In genomic region chr7:141770988-141771387, GRCm38 (mm10) we compare ENCODE assay signal across 16 mouse cellular contexts. TPM values are rescaled to one million over a fixed set of nuclear protein-coding genes. Genes with fewer than 3 reads are reported as not detected.
DNase-seq lines count a peak whose midpoint lies in the region; ATAC-seq lines count a peak whose summit lies in the region.
"Had no signal": no experiment of that assay in that cellular context is flagged by ENCODE, and none has a peak within 500 bp of the region (broad histone marks: within the 10 kb centered on the region; RNA-seq: fewer than 3 reads in every experiment).

No protein-coding gene starts in this region.

- no peaks in the 10 kb centered on the region for H3K36me3 ChIP-seq in lung, embryonic 15.5 days
- H3K36me3 ChIP-seq in liver, embryonic 12.5 days: no peaks in the 10 kb centered on the region
- H3K36me3 ChIP-seq: embryonic facial prominence, embryonic 12.5 days; limb, embryonic 15.5 days had no signal

- H3K27ac ChIP-seq in lung, embryonic 15.5 days: no peak overlapping the region
- peak overlapping the region; percentile 90 for H3K27ac ChIP-seq in liver, embryonic 12.5 days
- H3K27ac ChIP-seq: embryonic facial prominence, embryonic 12.5 days; limb, embryonic 15.5 days had no signal

- DNase-seq in lung, postnatal 10 days: no peak
- DNase-seq in spleen, postnatal 4 days (ENCODE audit: low spot score in 2 of 2): peak; percentile 81 to 82
- no peak for DNase-seq in layer of hippocampus, postnatal 10 days (ENCODE audit: low spot score in 2 of 2)
- no peak for DNase-seq in right cerebral cortex, postnatal 25 days
- DNase-seq: cerebellum, adult 11 months; kidney, adult 8-10 months had no signal

- H3K4me2 ChIP-seq in lung, embryonic 15.5 days: no peak overlapping the region
- peak overlapping the region; percentile 69 for H3K4me2 ChIP-seq in liver, embryonic 12.5 days
- H3K4me2 ChIP-seq: embryonic facial prominence, embryonic 12.5 days; limb, embryonic 15.5 days had no signal

- H3K4me1 ChIP-seq in lung, embryonic 15.5 days: peaks cover 25% of the 10 kb centered on the region
- H3K4me1 ChIP-seq in liver, embryonic 12.5 days: peaks cover 81% of the 10 kb centered on the region
- H3K4me1 ChIP-seq: limb, embryonic 15.5 days had no signal

- H3K4me3 ChIP-seq in lung, embryonic 15.5 days: no peak overlapping the region
- peak overlapping the region; percentile 22; the same call in 1 of the 2 replicates for H3K4me3 ChIP-seq in liver, embryonic 12.5 days
- H3K4me3 ChIP-seq: embryonic facial prominence, embryonic 12.5 days; limb, embryonic 15.5 days had no signal

- WGBS in lung, embryonic 15.5 days: 65% methylated on average over 8 of the region's 8 CpGs
- 19% methylated on average over 8 of the region's 8 CpGs for WGBS in liver, embryonic 12.5 days (ENCODE audit: insufficient replicate concordance)

- H3K9me3 ChIP-seq in lung, embryonic 15.5 days: no peaks in the 10 kb centered on the region
- no peaks in the 10 kb centered on the region for H3K9me3 ChIP-seq in liver, embryonic 12.5 days (replicated peaks)
- H3K9me3 ChIP-seq: embryonic facial prominence, embryonic 12.5 days; limb, embryonic 15.5 days had no signal

- no peak overlapping the region for H3K9ac ChIP-seq in lung, embryonic 15.5 days
- peak overlapping the region; percentile 64 for H3K9ac ChIP-seq in liver, embryonic 12.5 days
- H3K9ac ChIP-seq: embryonic facial prominence, embryonic 12.5 days; limb, embryonic 15.5 days had no signal

- ATAC-seq in lung, embryonic 15.5 days (ENCODE audit: borderline replicate concordance, extremely low read depth, low FRiP score, low TSS enrichment): peak; percentile 74; the same call in 1 of the 2 replicates
- ATAC-seq in erythroblast, adult 5-6 weeks (replicated peaks; ENCODE audit: low FRiP score, poor library complexity, severe bottlenecking): peak; percentile 83
- peak; percentile 99 for ATAC-seq in liver, embryonic 12.5 days
- ATAC-seq in CD4-positive, CD25-positive, alpha-beta regulatory T cell, adult 4 months: no peak
- ATAC-seq: midbrain, embryonic 16.5 days had no signal

- H3K27me3 ChIP-seq in lung, embryonic 15.5 days: no peaks in the 10 kb centered on the region
- peaks cover 36% of the 10 kb centered on the region for H3K27me3 ChIP-seq in liver, embryonic 12.5 days (replicated peaks)
- H3K27me3 ChIP-seq: embryonic facial prominence, embryonic 12.5 days; limb, embryonic 15.5 days had no signal

RNA-seq across cellular contexts. Expression of gene Muc5ac, which starts 17.8 kb away (rescaled TPM):
- 0.16 and 0.27 TPM in 2 replicates for polyA plus RNA-seq in lung, embryonic 15.5 days (2015; fragmentation: Nextera tagmentation; extraction: Ambion mirVana)
- total RNA-seq in erythroblast, adult 5-6 weeks (2015; ENCODE audit: low replicate concordance): not detected in 2 replicates
- 0.09 TPM in 1 of 2 replicates, not detected in the other for total RNA-seq in erythroblast, adult 5-6 weeks (2017; ENCODE audit: low replicate concordance)
- not detected in 2 replicates for polyA plus RNA-seq in liver, embryonic 12.5 days (2016; fragmentation: Nextera tagmentation; extraction: Ambion mirVana)
- total RNA-seq in layer of hippocampus, postnatal 10 days (2021): not detected
- polyA plus RNA-seq in CD4-positive, CD25-positive, alpha-beta regulatory T cell, adult 4 months (2017; shearing (Covaris generic)): under 1 TPM in 1 of 2 experiments, not detected in 1; 0.03 TPM
- total RNA-seq: layer of hippocampus, postnatal 25 days; neutrophil, adult 5-6 weeks had no signal
- polyA plus RNA-seq: embryonic facial prominence, embryonic 12.5 days; heart, postnatal 0 days; limb, embryonic 15.5 days; midbrain, embryonic 16.5 days had no signal

Comparison
In these comparisons a context has a peak if more than half of its experiments do, and no peak if none do; other contexts are left out.
1. DNase-seq: peak in spleen, postnatal 4 days (2 of 2); none in lung, postnatal 10 days (single experiment), layer of hippocampus, postnatal 10 days (0 of 2) and right cerebral cortex, postnatal 25 days (single experiment).